Mouse (Mus musculus) forebrain, embryonic 15.5 days (tissue): ENCODE measurements around the gene Serpinb6c. TPM values are rescaled to one million over a fixed set of nuclear protein-coding genes. Genes with fewer than 3 reads are reported as not detected.

Experiments
- ATAC-seq: fragments of 200-750 bp; cut with Nextera tagmentation; replicated peaks from 2 replicates; pipeline ENCODE4 v1.8.0; 2017; ENCODE audit warnings: mild to moderate bottlenecking, moderate TSS enrichment, moderate library complexity
- H3K27ac ChIP-seq: fragments of 300-500 bp; sonication (generic); replicated peaks from 2 replicates; pipeline ENCODE4 v1.5.1; 2015; ENCODE audit warnings: mild to moderate bottlenecking, inconsistent platforms
- H3K27me3 ChIP-seq: fragments of 300-500 bp; sonication (generic); 2 replicates; pipeline ENCODE4 v1.6.1; 2015; ENCODE audit warnings: inconsistent platforms
- H3K36me3 ChIP-seq: fragments of 300-500 bp; sonication (generic); 2 replicates; pipeline ENCODE4 v1.6.1; 2015; ENCODE audit warnings: mild to moderate bottlenecking, inconsistent platforms
- H3K4me1 ChIP-seq: fragments of 300-500 bp; sonication (generic); 2 replicates; pipeline ENCODE4 v1.6.1; 2015; ENCODE audit warnings: inconsistent platforms
- H3K4me2 ChIP-seq: fragments of 300-500 bp; sonication (generic); replicated peaks from 2 replicates; pipeline ENCODE4 v1.6.1; 2015; ENCODE audit warnings: mild to moderate bottlenecking, inconsistent platforms
- H3K4me3 ChIP-seq: fragments of 300-500 bp; sonication (generic); 2 replicates; pipeline ENCODE4 v1.5.1; 2015; ENCODE audit warnings: mild to moderate bottlenecking, inconsistent platforms
- H3K9ac ChIP-seq: fragments of 300-500 bp; sonication (generic); replicated peaks from 2 replicates; pipeline ENCODE4 v1.6.1; 2015; ENCODE audit warnings: mild to moderate bottlenecking, inconsistent platforms
- H3K9me3 ChIP-seq: fragments of 300-500 bp; sonication (generic); 2 replicates; pipeline ENCODE4 v1.6.1; 2016; ENCODE audit warnings: inconsistent platforms
- WGBS: fragments of 180-500 bp; shearing (Covaris S2); methylation state at CpG from one replicate; pipeline ENCODE4 v1.1.7; 2015; ENCODE audit warnings: mixed read lengths; 5-methylcytosine and 5-hydroxymethylcytosine counted together
- polyA plus RNA-seq: library from polyadenylated mRNA; unstranded; fragments of >200 nt; fragmentation: Nextera tagmentation; extraction: Ambion mirVana; gene quantifications from 2 replicates; pipeline ENCODE4 v1.2.1, GENCODE M21; 2015

The Serpinb6c gene
- polyA plus RNA-seq, 1 experiment from 2014 or later, result 0.17 TPM

GRCm38 (mm10) chr13:33930281-33930680, 24.8 kb upstream of the Serpinb6c start:
- 89% methylated on average over 2 of the region's 2 CpGs for WGBS
- Histone ChIP-seq H3K4me2 (no peak overlapping the region), H3K9me3 (no peaks in the 10 kb centered on the region), H3K27me3 (no peaks in the 10 kb centered on the region), H3K4me3 (no peak overlapping the region), H3K36me3 (no peaks in the 10 kb centered on the region), H3K9ac (no peak overlapping the region), H3K4me1 (peaks cover 3% of the 10 kb centered on the region), H3K27ac (no peak overlapping the region)
- no peak for ATAC-seq

DNA sequence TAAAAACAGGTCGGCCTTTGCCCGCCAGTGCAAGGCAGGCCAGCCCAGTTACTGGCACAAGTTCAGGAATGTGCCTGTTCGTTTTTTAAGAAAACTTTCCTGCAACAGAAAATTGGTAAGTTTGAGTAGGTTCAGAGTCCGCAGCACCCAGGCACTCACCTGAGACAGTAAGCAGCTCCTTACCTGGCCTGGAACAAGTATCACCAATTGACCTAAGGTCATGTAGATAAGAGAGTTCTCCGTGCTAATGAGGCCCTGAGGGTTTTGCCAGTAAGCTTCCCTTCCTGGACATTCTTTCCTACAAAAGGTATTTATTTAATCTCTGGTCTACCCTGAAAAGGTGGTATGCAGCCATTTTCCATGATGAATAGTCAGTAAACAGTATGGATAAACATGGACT, 16.2 kb upstream of the Serpinb6c start:
- Histone ChIP-seq H3K4me2 (no peak overlapping the region), H3K9me3 (no peaks in the 10 kb centered on the region), H3K27ac (no peak overlapping the region), H3K4me1 (no peaks in the 10 kb centered on the region), H3K4me3 (no peak overlapping the region), H3K9ac (no peak overlapping the region), H3K27me3 (no peaks in the 10 kb centered on the region), H3K36me3 (peaks cover 14% of the 10 kb centered on the region)
- no peak for ATAC-seq
- WGBS, result 86% methylated on average over 5 of the region's 5 CpGs

- no peak overlapping the region for H3K4me3 ChIP-seq
- H3K4me1 ChIP-seq, result no peaks in the 10 kb centered on the region
- no peaks in the 10 kb centered on the region for H3K27me3 ChIP-seq
- peaks cover 14% of the 10 kb centered on the region for H3K36me3 ChIP-seq
- WGBS, result 88% methylated on average over 6 of the region's 6 CpGs
- no peak overlapping the region for H3K4me2 ChIP-seq
- no peak overlapping the region for H3K27ac ChIP-seq
- no peaks in the 10 kb centered on the region for H3K9me3 ChIP-seq
- ATAC-seq, result no peak
- no peak overlapping the region for H3K9ac ChIP-seq
Observed at GRCm38 (mm10) chr13:33921041-33921440, 15.5 kb upstream of the Serpinb6c start.

GRCm38 (mm10) chr13:33906821-33907220, 1.3 kb upstream of the Serpinb6c start:
- Histone ChIP-seq H3K36me3 (no peaks in the 10 kb centered on the region), H3K27ac (no peak overlapping the region), H3K27me3 (no peaks in the 10 kb centered on the region), H3K4me1 (no peaks in the 10 kb centered on the region), H3K4me3 (no peak overlapping the region), H3K4me2 (no peak overlapping the region), H3K9me3 (no peaks in the 10 kb centered on the region), H3K9ac (no peak overlapping the region)
- no peak for ATAC-seq
- WGBS, result 68% methylated on average over 3 of the region's 3 CpGs

DNA sequence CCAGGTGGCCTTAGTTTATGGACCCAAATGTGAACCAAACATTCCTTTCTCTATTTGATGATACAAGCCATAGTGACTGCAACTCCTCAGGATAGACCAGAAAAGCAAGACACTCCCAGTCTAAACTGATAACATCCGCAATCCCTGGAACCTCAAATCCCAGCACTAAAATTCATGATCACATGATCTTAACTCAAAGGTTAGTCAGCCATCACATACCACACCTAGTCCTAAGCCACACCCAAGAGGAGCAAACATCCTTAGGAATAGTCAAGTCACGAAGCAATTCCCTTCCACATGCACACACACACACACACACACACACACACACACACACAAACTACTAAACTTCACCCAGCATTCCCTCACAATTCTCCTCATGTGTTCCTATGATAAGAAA, 2.2 kb downstream of the Serpinb6c start:
- Histone ChIP-seq H3K9me3 (no peaks in the 10 kb centered on the region), H3K4me3 (no peak overlapping the region), H3K27me3 (no peaks in the 10 kb centered on the region), H3K9ac (no peak overlapping the region), H3K4me2 (no peak overlapping the region), H3K27ac (no peak overlapping the region), H3K36me3 (no peaks in the 10 kb centered on the region), H3K4me1 (no peaks in the 10 kb centered on the region)
- ATAC-seq, result no peak
- 80% methylated on average over 2 of the region's 2 CpGs for WGBS

- Histone ChIP-seq H3K4me1 (no peaks in the 10 kb centered on the region), H3K27ac (no peak overlapping the region), H3K27me3 (no peaks in the 10 kb centered on the region), H3K4me2 (no peak overlapping the region), H3K9ac (no peak overlapping the region), H3K9me3 (no peaks in the 10 kb centered on the region), H3K4me3 (no peak overlapping the region), H3K36me3 (no peaks in the 10 kb centered on the region)
- WGBS, result 36% methylated on average over 2 of the region's 2 CpGs
- no peak for ATAC-seq
Observed at GRCm38 (mm10) chr13:33894207-33894606, 11.3 kb downstream of the Serpinb6c start.

DNA sequence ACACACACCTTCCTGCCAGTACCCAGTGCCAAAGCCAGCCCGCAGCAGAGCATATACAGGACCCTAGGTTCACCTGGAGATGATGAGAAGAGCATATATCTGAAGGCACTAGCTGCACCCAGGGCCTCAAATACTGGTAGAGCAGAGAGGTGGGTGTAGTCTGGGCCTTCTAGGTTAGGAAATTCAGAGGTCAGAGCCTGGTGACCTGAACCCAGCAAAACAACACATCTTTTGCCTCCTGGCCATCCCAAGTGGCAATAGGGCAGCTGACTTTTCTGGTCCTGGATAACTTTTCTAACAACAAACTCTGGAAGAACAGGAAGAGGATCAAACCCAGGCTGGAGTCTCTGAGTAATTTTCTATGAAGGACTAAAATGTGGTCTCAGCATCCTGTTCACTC, 62.2 kb downstream of the Serpinb6c start, which contains the start of gene Serpinb6e:
Gene Serpinb6e (minus strand): TSS at position 101 of the 400 bp plus-strand sequence.
- 63% methylated on average over 1 of the region's 1 CpGs for WGBS
- Histone ChIP-seq H3K4me1 (no peaks in the 10 kb centered on the region), H3K4me2 (no peak within 1 kb of the TSS), H3K36me3 (no peaks in the 10 kb centered on the region), H3K4me3 (no peak within 1 kb of the TSS), H3K9ac (no peak within 1 kb of the TSS), H3K27me3 (no peaks in the 10 kb centered on the region), H3K27ac (no peak within 1 kb of the TSS), H3K9me3 (no peaks in the 10 kb centered on the region)
- ATAC-seq, result no peak

DNA sequence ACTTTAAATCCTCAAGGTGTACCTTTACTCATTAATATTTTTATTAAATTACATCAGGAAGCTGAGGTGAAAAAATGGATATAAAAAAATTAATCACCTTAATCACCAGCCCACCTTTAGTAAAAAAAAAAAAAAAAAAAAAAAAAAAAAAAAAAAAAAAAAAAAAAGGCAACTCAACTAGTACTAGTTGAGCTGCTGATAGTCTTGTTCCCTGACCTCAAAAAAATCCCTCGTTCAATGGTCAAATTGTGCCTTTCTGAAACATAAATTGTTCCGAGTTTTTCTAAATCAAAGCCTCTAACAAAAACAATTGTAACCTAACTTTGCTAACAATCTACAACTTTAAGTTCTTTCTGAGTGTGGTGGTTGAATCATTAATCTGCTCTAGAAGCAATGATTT, 74.8 kb downstream of the Serpinb6c start:
- H3K36me3 ChIP-seq, result no peaks in the 10 kb centered on the region
- no peaks in the 10 kb centered on the region; the same call in none of the 2 replicates for H3K9me3 ChIP-seq
- H3K4me2 ChIP-seq, result no peak overlapping the region
- 76% methylated on average over 2 of the region's 2 CpGs for WGBS
- no peaks in the 10 kb centered on the region for H3K27me3 ChIP-seq
- H3K9ac ChIP-seq, result no peak overlapping the region
- no peak for ATAC-seq
- no peak overlapping the region for H3K27ac ChIP-seq
- no peaks in the 10 kb centered on the region for H3K4me1 ChIP-seq
- H3K4me3 ChIP-seq, result no peak overlapping the region

Other genes with a start within 250 kb of the Serpinb6c start
- gene Serpinb6d, start 244.3 kb downstream of the Serpinb6c start, polyA plus RNA-seq, result not detected in 2 replicates
- not detected in 2 replicates for gene Serpinb6e, start 62.3 kb downstream of the Serpinb6c start, polyA plus RNA-seq
- 5.0 and 6.7 TPM in 2 replicates for gene Nqo2, start 59.0 kb upstream of the Serpinb6c start, polyA plus RNA-seq
- 6.3 and 6.6 TPM in 2 replicates for gene Ripk1, start 96.7 kb upstream of the Serpinb6c start, polyA plus RNA-seq
- gene Serpinb6a, start 97.1 kb upstream of the Serpinb6c start, polyA plus RNA-seq, result 36.5 and 38.0 TPM in 2 replicates
- 32.9 and 35.9 TPM in 2 replicates for gene Bphl, start 131.9 kb upstream of the Serpinb6c start, polyA plus RNA-seq
- 1,539 and 1,682 TPM in 2 replicates for gene Tubb2a, start 172.3 kb upstream of the Serpinb6c start, polyA plus RNA-seq
- 920 and 926 TPM in 2 replicates for gene Tubb2b, start 224.8 kb upstream of the Serpinb6c start, polyA plus RNA-seq